Mouse (Mus musculus) heart, embryonic 16.5 days (tissue): ENCODE data around the gene Itga4. TPM values are rescaled to one million over a fixed set of nuclear protein-coding genes. Genes with fewer than 3 reads are reported as not detected.

Experiments used
- ATAC-seq: fragments of 200-750 bp; cut with Nextera tagmentation; replicated peaks from 2 replicates; pipeline ENCODE4 v1.8.0; 2017; ENCODE audit warnings: moderate number of reproducible peaks; ENCODE audit not compliant: insufficient read depth, low FRiP score; ENCODE audit errors: extremely low read depth
- H3K27ac ChIP-seq: fragments of 300-500 bp; sonication (generic); 2 replicates; pipeline ENCODE4 v1.5.1; 2014; ENCODE audit warnings: mild to moderate bottlenecking, low read length, control low read depth, moderate library complexity
- H3K27me3 ChIP-seq: fragments of 300-500 bp; sonication (generic); 2 replicates; pipeline ENCODE4 v1.6.1; 2014; ENCODE audit warnings: low read length, mixed read lengths; ENCODE audit not compliant: control insufficient read depth, insufficient read depth
- H3K36me3 ChIP-seq: fragments of 300-500 bp; sonication (generic); 2 replicates; pipeline ENCODE4 v1.6.1; 2014; ENCODE audit not compliant: control insufficient read depth, insufficient read depth
- H3K4me1 ChIP-seq: fragments of 300-500 bp; sonication (generic); 2 replicates; pipeline ENCODE4 v1.6.1; 2014; ENCODE audit warnings: low read length, mixed read lengths; ENCODE audit not compliant: control insufficient read depth, insufficient read depth
- H3K4me2 ChIP-seq: fragments of 300-500 bp; sonication (generic); 2 replicates; pipeline ENCODE4 v1.6.1; 2014; ENCODE audit warnings: low read depth, mild to moderate bottlenecking, control low read depth, low read length
- H3K4me3 ChIP-seq: fragments of 300-500 bp; sonication (generic); 2 replicates; pipeline ENCODE4 v1.5.1; 2014; ENCODE audit warnings: mild to moderate bottlenecking, control low read depth, low read length
- H3K9ac ChIP-seq: fragments of 300-500 bp; sonication (generic); 2 replicates; pipeline ENCODE4 v1.6.1; 2014; ENCODE audit warnings: low read length, control low read depth
- H3K9me3 ChIP-seq: fragments of 300-500 bp; sonication (generic); replicated peaks from 2 replicates; pipeline ENCODE4 v1.6.1; 2016; ENCODE audit warnings: low read length; ENCODE audit not compliant: control insufficient read depth
- WGBS: fragments of 180-500 bp; shearing (Covaris S2); extraction: QIAGEN DNeasy Blood & Tissue Kit; methylation state at CpG from one replicate; pipeline ENCODE4 v1.1.7; 2014; 5-methylcytosine and 5-hydroxymethylcytosine counted together
- polyA plus RNA-seq: library from polyadenylated mRNA; unstranded; fragments of >200 nt; fragmentation: Nextera tagmentation; extraction: Ambion mirVana; gene quantifications from 2 replicates; pipeline ENCODE4 v1.2.1, GENCODE M21; 2015

Itga4 gene
- polyA plus RNA-seq, 1 experiment from 2014 or later = 7.5 TPM

GRCm38 (mm10) chr2:79352100-79352802 is 97.0 kb downstream of the Itga4 start:
- ATAC-seq = no peak
- WGBS = 81% methylated on average over 4 of the region's 4 CpGs
- Histone ChIP-seq H3K9me3 (no peaks in the 10 kb centered on the region), H3K27me3 (no peaks in the 10 kb centered on the region), H3K36me3 (no peaks in the 10 kb centered on the region), H3K9ac (no peak overlapping the region), H3K4me1 (no peaks in the 10 kb centered on the region), H3K4me2 (no peak overlapping the region), H3K4me3 (no peak overlapping the region), H3K27ac (no peak overlapping the region)

GRCm38 (mm10) chr2:79354773-79355172 is 99.5 kb downstream of the Itga4 start:
- WGBS = 80% methylated on average over 16 of the region's 16 CpGs
- Histone ChIP-seq H3K9ac (no peak overlapping the region), H3K4me3 (no peak overlapping the region), H3K27me3 (no peaks in the 10 kb centered on the region), H3K36me3 (no peaks in the 10 kb centered on the region), H3K27ac (no peak overlapping the region), H3K4me1 (no peaks in the 10 kb centered on the region), H3K9me3 (no peaks in the 10 kb centered on the region), H3K4me2 (no peak overlapping the region)
- ATAC-seq = no peak

- WGBS = 81% methylated on average over 3 of the region's 3 CpGs
- Histone ChIP-seq H3K4me2 (no peak overlapping the region), H3K4me3 (no peak overlapping the region), H3K36me3 (no peaks in the 10 kb centered on the region), H3K9ac (no peak overlapping the region), H3K9me3 (no peaks in the 10 kb centered on the region), H3K27me3 (no peaks in the 10 kb centered on the region), H3K4me1 (no peaks in the 10 kb centered on the region), H3K27ac (no peak overlapping the region)
- no peak for ATAC-seq
Observed at GRCm38 (mm10) chr2:79357835-79358234, 102.6 kb downstream of the Itga4 start.

DNA sequence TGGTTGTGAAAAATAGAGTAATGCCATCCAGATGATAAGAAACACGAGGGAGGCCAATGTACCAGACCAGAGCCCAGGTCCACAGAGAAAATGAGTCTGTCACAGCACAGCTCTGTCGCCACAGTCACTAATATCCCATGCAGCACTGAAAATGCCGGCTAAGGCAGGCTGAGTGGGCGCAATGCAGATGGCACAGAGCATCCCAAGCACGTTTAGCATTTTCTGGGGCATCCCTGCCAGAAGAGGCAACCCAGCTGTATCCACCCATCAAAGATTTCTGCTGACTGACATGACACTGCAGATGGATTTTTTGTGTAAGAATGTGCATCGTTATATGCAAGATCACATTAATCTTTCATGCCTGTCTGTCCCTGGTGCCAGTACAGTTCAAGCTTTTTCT is 106.8 kb downstream of the Itga4 start:
- no peaks in the 10 kb centered on the region for H3K36me3 ChIP-seq
- no peaks in the 10 kb centered on the region for H3K4me1 ChIP-seq
- H3K9ac ChIP-seq = no peak overlapping the region
- H3K27ac ChIP-seq = no peak overlapping the region
- 69% methylated on average over 6 of the region's 6 CpGs for WGBS
- no peaks in the 10 kb centered on the region for H3K27me3 ChIP-seq
- no peak for ATAC-seq
- H3K9me3 ChIP-seq = no peaks in the 10 kb centered on the region
- H3K4me2 ChIP-seq = no peak overlapping the region
- H3K4me3 ChIP-seq = no peak overlapping the region

DNA sequence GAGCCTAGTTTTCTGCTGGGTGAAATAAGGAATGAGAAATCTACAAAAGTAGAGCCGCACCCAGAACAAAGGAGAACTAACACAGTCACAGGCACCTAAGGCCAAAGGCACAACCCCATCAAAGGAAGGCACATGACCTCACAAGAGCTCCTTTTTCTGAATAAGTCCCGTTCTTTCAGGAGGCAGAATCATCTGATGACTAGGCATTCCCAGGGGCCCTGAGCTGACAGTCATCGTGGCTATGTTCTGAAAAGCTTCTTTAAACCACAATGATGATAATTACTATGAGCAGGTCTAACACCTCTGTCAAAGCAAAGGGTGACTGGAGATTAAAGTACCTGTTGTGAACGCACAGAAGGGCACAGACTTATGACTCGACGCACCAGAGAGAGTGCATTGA is 108.7 kb downstream of the Itga4 start:
- no peak overlapping the region for H3K9ac ChIP-seq
- WGBS = 67% methylated on average over 6 of the region's 6 CpGs
- no peak overlapping the region for H3K27ac ChIP-seq
- no peaks in the 10 kb centered on the region for H3K4me1 ChIP-seq
- H3K4me3 ChIP-seq = no peak overlapping the region
- no peak overlapping the region for H3K4me2 ChIP-seq
- ATAC-seq = no peak
- no peaks in the 10 kb centered on the region for H3K36me3 ChIP-seq
- no peaks in the 10 kb centered on the region for H3K27me3 ChIP-seq
- no peaks in the 10 kb centered on the region for H3K9me3 ChIP-seq

- H3K27me3 ChIP-seq = no peaks in the 10 kb centered on the region
- no peak for ATAC-seq
- WGBS = 68% methylated on average over 18 of the region's 18 CpGs
- H3K4me1 ChIP-seq = no peaks in the 10 kb centered on the region
- H3K4me3 ChIP-seq = no peak overlapping the region
- no peaks in the 10 kb centered on the region for H3K9me3 ChIP-seq
- no peak overlapping the region for H3K9ac ChIP-seq
- no peak overlapping the region for H3K27ac ChIP-seq
- no peak overlapping the region for H3K4me2 ChIP-seq
- no peaks in the 10 kb centered on the region for H3K36me3 ChIP-seq
Observed at GRCm38 (mm10) chr2:79367451-79368450, 112.5 kb downstream of the Itga4 start.

DNA sequence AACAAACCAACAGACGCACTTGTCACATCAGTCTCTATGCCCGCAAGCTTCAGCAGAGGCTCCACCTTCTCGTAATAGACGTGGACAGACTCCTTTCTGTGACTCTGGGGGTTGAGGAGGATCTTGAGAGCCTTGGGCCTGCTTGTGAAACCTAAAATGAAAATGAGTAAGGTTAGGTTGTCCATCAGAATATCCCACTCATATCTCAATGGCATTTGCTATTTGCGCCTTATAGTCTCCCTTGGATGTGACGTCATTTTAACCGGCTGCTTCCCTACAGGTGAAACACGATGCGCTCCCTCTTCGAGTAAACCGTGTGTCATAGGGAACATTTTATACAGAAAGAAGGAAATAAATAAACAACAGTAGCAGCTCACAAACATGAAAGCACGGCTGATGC is 113.4 kb downstream of the Itga4 start:
- H3K27me3 ChIP-seq = no peaks in the 10 kb centered on the region
- ATAC-seq = no peak
- WGBS = 88% methylated on average over 12 of the region's 12 CpGs
- no peak overlapping the region for H3K27ac ChIP-seq
- no peaks in the 10 kb centered on the region for H3K4me1 ChIP-seq
- H3K36me3 ChIP-seq = no peaks in the 10 kb centered on the region
- no peaks in the 10 kb centered on the region for H3K9me3 ChIP-seq
- no peak overlapping the region for H3K4me3 ChIP-seq
- H3K9ac ChIP-seq = no peak overlapping the region
- H3K4me2 ChIP-seq = no peak overlapping the region

- H3K4me3 ChIP-seq = no peak overlapping the region
- H3K9me3 ChIP-seq = no peaks in the 10 kb centered on the region
- ATAC-seq = no peak
- no peaks in the 10 kb centered on the region for H3K4me1 ChIP-seq
- no peak overlapping the region for H3K27ac ChIP-seq
- H3K36me3 ChIP-seq = no peaks in the 10 kb centered on the region
- WGBS = 75% methylated on average over 7 of the region's 7 CpGs
- H3K9ac ChIP-seq = no peak overlapping the region
- H3K4me2 ChIP-seq = no peak overlapping the region
- no peaks in the 10 kb centered on the region for H3K27me3 ChIP-seq
Observed at GRCm38 (mm10) chr2:79369061-79369524, 113.9 kb downstream of the Itga4 start.

GRCm38 (mm10) chr2:79369905-79370304 is 114.7 kb downstream of the Itga4 start:
- H3K4me2 ChIP-seq = no peak overlapping the region
- WGBS = 75% methylated on average over 4 of the region's 4 CpGs
- ATAC-seq = no peak
- H3K9ac ChIP-seq = no peak overlapping the region
- H3K27ac ChIP-seq = no peak overlapping the region
- no peaks in the 10 kb centered on the region for H3K9me3 ChIP-seq
- H3K36me3 ChIP-seq = no peaks in the 10 kb centered on the region
- H3K4me3 ChIP-seq = no peak overlapping the region
- H3K4me1 ChIP-seq = no peaks in the 10 kb centered on the region
- no peaks in the 10 kb centered on the region for H3K27me3 ChIP-seq
